ENCODE assay signal across 30 mouse cellular contexts in genomic region chr2:153051537-153051936, GRCm38 (mm10). TPM values are rescaled to one million over a fixed set of nuclear protein-coding genes. Genes with fewer than 3 reads are reported as not detected.
DNase-seq lines count a peak whose midpoint lies in the region; ATAC-seq and TF ChIP-seq lines count a peak whose summit lies in the region.
"Had no signal": no experiment of that assay in that cellular context is flagged by ENCODE, and none has a peak within 500 bp of the region (broad histone marks: within the 10 kb centered on the region; RNA-seq: fewer than 3 reads in every experiment).

No protein-coding gene starts in this region.

- no peak for TF ChIP-seq POLR2A in cerebellum, adult 2 months (IDR thresholded peaks at IDR 0.05; ENCODE audit: borderline replicate concordance, insufficient read depth, low read length)

- no peak for TF ChIP-seq CTCF in cerebellum, adult 2 months (IDR thresholded peaks at IDR 0.05; ENCODE audit: borderline replicate concordance, insufficient read depth, low read depth, low read length)

- H3K27ac ChIP-seq in cerebellum, adult 2 months (ENCODE audit: insufficient read depth, low read length) = peak overlapping the region; percentile 92
- H3K27ac ChIP-seq: embryonic facial prominence, embryonic 12.5 days; embryonic facial prominence, embryonic 15.5 days; forebrain, embryonic 12.5 days; forebrain, embryonic 15.5 days; hindbrain, embryonic 14.5 days; hindbrain, postnatal 0 days had no signal

- H3K4me3 ChIP-seq in cerebellum, adult 2 months (replicated peaks; ENCODE audit: insufficient read depth, low read depth, low read length) = no peak overlapping the region
- H3K4me3 ChIP-seq: embryonic facial prominence, embryonic 12.5 days; embryonic facial prominence, embryonic 15.5 days; forebrain, embryonic 12.5 days; forebrain, embryonic 15.5 days had no signal

- no peak for DNase-seq in cerebellum, adult 2 months
- DNase-seq in cerebellum, postnatal 36 days = no peak
- DNase-seq in splenic B cell, adult 2 months (ENCODE audit: low read depth, low spot score) = peak; percentile 6
- no peak for DNase-seq in urinary bladder, postnatal 25 days (ENCODE audit: low spot score)
- no peak for DNase-seq in adrenal gland, postnatal 4 days (ENCODE audit: low spot score in 2 of 2)
- DNase-seq: adrenal gland, adult 2 months; adrenal gland, postnatal 14 days; cerebellum, adult 8-10 months; cerebellum, postnatal 10 days; gastrocnemius, postnatal 25 days; heart, adult 11 months; kidney, adult 18-20 months had no signal

- H3K27me3 ChIP-seq in cerebellum, adult 2 months (ENCODE audit: control insufficient read depth, insufficient read depth, low read length) = no peaks in the 10 kb centered on the region
- H3K27me3 ChIP-seq in splenic B cell, adult 2 months (ENCODE audit: control insufficient read depth, insufficient read depth, low read length, poor library complexity, severe bottlenecking) = no peaks in the 10 kb centered on the region

- WGBS in cerebellum, adult 2 months = 52% methylated on average over 9 of the region's 9 CpGs

- ATAC-seq in megakaryocyte, adult 5-6 weeks (ENCODE audit: poor library complexity, severe bottlenecking) = peak; percentile 69
- ATAC-seq: CD4-positive, CD25-positive, alpha-beta regulatory T cell, adult 4 months; forebrain, embryonic 15.5 days; hindbrain, postnatal 0 days; inflammation-experienced regulatory T-cells, adult 6 months; intestine, embryonic 16.5 days had no signal

- no peaks in the 10 kb centered on the region for H3K36me3 ChIP-seq in splenic B cell, adult 2 months (ENCODE audit: control insufficient read depth, insufficient read depth, low read length, poor library complexity, severe bottlenecking)
- H3K36me3 ChIP-seq: embryonic facial prominence, embryonic 12.5 days; embryonic facial prominence, embryonic 15.5 days had no signal

- peaks cover 69% of the 10 kb centered on the region for H3K4me1 ChIP-seq in cerebellum, adult 2 months (ENCODE audit: control insufficient read depth, insufficient read depth, low read length)

RNA-seq across cellular contexts. Expression of gene Ccm2l, which starts 14.2 kb away (rescaled TPM):
- 9.0 and 11.4 TPM in 2 replicates for polyA plus RNA-seq in cerebellum, adult 2 months (2012; rRNA removed)
- 0.59 TPM in 1 of 2 replicates, not detected in the other for total RNA-seq in megakaryocyte, adult 5-6 weeks (2015)
- total RNA-seq in megakaryocyte, adult 5-6 weeks (2017) = 0.22 TPM in 1 of 2 replicates, not detected in the other
- 10 to 100 TPM; 20.7 to 22.8 TPM for total RNA-seq in adrenal gland, postnatal 4 days (2021)
- total RNA-seq: MEL had no signal
- polyA plus RNA-seq: C2C12; CD4-positive, CD25-positive, alpha-beta regulatory T cell, adult 4 months; inflammation-experienced regulatory T-cells, adult 6 months had no signal

RNA-seq across cellular contexts. Expression of gene Xkr7, which starts 19.9 kb away (rescaled TPM):
- polyA plus RNA-seq in cerebellum, adult 2 months (2012; rRNA removed) = 9.5 and 11.6 TPM in 2 replicates
- total RNA-seq in megakaryocyte, adult 5-6 weeks (2015) = not detected in 2 replicates
- total RNA-seq in megakaryocyte, adult 5-6 weeks (2017) = not detected in 2 replicates
- 1 to 10 TPM; 3.0 to 3.2 TPM for total RNA-seq in adrenal gland, postnatal 4 days (2021)
- total RNA-seq: gastrocnemius, adult 8-10 months; heart, adult 8-10 months; heart, postnatal 25 days; MEL had no signal
- polyA plus RNA-seq: C2C12; CD4-positive, CD25-positive, alpha-beta regulatory T cell, adult 4 months; embryonic facial prominence, embryonic 15.5 days; heart, embryonic 11.5 days; heart, embryonic 14.5 days; heart, postnatal 0 days; inflammation-experienced regulatory T-cells, adult 6 months had no signal

RNA-seq across cellular contexts. Expression of gene Pdrg1, which starts 36.3 kb away (rescaled TPM):
- polyA plus RNA-seq in cerebellum, adult 2 months (2012; rRNA removed) = 131 and 133 TPM in 2 replicates
- 34.0 and 38.6 TPM in 2 replicates for total RNA-seq in megakaryocyte, adult 5-6 weeks (2015)
- 80.2 and 129 TPM in 2 replicates for total RNA-seq in megakaryocyte, adult 5-6 weeks (2017)
- total RNA-seq in adrenal gland, postnatal 4 days (2021) = 100 to 1,000 TPM in 1 of 2 experiments, 10 to 100 TPM in 1; 93.8 to 103 TPM

RNA-seq across cellular contexts. Expression of gene Hck, which starts 56.7 kb away (rescaled TPM):
- 1.2 and 1.4 TPM in 2 replicates for polyA plus RNA-seq in cerebellum, adult 2 months (2012; rRNA removed)
- 207 and 212 TPM in 2 replicates for total RNA-seq in megakaryocyte, adult 5-6 weeks (2015)
- total RNA-seq in megakaryocyte, adult 5-6 weeks (2017) = 279 and 282 TPM in 2 replicates
- 1 to 10 TPM; 3.9 to 4.3 TPM for total RNA-seq in adrenal gland, postnatal 4 days (2021)
- total RNA-seq: MEL had no signal

Comparison
In these comparisons a context has a peak if more than half of its experiments do, and no peak if none do; other contexts are left out.
1. RNA of gene Ccm2l, which starts 14.2 kb away (total RNA-seq): 20.7 to 22.8 TPM in adrenal gland, postnatal 4 days; 0.22 to 0.59 TPM in megakaryocyte, adult 5-6 weeks; every median in the first group is over 10 times any median in the second.